Mouse (Mus musculus): ENCODE data around the gene Gatad1.
"Not testable (repeated sequence)": the region's sequence is repeated elsewhere in the genome, so short reads cannot be mapped to it uniquely, and the experiment has no call there.

Gene Gatad1

DNA sequence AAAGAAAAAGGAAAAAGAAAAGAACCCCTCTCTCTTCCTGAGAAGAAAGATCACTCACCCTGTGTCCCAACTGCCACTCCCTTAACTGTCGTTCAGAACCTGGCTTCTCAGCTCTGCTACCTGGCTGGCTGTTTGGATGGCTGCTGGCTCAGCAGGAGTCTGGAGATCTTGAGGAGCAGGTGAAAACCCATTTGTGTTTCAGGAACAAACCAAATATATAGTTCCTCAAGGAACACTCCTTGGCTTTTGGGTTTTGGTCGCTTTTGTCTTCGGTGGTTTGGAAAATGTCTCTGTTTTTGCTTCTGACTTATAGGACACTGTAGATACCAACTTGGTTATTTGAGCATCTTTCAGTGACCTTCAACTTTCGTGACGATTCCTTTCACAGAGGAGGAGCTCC, at the start of gene Gatad1:
TSS of gene Gatad1 (minus strand) at position 101 of the 400 bp plus-strand sequence.
- no peak for DNase-seq

DNA sequence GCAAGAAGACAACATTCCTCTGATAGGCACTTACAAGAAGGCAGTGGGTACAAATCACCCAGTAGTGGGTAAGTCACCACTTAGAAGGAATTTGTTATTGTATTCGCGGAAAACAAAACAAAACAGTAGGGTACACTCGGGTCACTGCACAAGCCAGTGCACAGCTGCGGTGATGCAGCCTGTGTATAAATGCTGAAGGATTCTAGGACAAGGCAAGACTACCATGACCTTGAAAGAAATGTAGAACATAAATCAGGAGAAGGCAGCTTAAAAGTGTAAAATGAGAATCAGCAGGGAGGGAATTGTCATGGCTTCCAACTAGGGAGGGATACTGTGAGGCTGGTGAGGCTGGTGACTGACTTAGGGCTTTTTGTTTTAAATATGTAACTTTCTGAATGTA, 45.2 kb upstream of the Gatad1 start:
- no peak for DNase-seq

DNA sequence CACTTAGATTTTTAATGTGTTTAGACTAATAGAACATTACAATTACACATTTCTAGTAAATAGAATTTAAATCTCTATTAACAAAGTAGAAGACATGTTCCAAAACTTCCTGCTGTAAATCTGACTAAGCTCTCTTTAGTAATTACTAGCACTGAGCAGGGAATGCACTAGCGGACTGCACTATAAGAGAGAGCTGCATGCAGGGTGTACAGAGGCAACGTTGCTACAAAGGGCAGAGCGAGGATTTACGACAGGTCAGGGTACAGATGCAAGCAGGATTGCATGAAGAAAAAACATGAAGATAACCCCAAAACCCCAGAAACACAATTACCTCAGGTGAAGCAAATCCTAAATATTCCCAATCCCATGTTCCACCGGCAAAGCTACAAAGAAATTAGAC, 43.0 kb upstream of the Gatad1 start:
- no peak for DNase-seq

DNA sequence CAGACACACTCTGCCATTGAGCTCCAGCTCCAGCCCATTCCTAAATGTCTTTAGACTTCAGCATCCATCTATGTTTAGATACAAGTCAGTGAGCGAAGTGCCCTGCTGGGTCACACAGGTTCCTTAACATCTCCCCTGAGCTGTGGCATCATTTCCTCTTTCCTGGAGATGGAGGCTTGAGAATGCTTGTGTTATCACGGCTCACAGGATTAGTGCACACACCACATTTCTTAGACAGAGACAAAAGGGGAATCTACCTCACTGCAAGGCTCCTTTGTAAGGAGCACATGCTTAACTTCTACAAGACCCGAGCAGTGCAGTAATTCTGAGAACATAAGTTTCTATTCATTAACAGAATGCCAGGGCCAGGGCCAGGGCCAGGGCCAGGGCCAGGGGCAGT, 39.0 kb upstream of the Gatad1 start:
- DNase-seq = no peak

DNA sequence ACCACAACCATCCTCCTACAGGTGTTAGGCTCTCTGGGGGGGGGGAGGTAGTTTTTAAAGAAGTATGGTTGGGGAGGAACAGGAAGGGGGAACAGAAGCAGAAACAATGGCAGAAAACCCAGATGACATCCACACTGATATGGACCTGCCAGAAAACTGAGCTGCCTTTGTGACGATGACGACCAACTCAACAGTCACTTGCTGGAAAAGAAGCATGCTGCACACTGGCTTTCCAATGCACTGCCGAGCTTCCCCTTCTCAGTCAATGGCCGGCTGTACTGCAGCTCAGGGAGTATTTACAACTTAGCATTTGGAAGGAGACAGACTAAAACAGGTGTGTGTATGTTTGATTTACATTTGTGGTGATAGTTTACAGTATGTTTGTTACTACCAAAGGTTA, 38.2 kb upstream of the Gatad1 start:
- no peak for DNase-seq

DNA sequence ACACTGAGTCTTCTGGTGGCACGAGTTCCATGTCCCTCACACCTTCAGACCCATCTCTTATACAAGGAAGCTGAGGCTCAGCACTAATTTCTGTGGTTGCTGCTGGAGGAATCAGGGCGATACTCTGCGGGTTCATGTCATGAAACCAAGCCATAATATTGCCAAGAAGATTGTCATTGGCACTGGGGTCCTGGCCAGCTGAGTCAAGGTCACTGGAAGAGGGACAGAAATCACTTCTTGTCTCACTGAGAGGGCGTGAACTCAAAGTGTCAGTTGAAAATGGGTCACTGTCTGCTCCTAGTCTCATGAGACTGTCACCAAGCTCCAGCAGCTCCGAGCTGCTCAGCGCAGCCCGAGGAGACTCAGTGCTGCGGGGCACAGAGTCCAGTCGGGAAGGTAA, 36.0 kb upstream of the Gatad1 start:
- DNase-seq = no peak

DNA sequence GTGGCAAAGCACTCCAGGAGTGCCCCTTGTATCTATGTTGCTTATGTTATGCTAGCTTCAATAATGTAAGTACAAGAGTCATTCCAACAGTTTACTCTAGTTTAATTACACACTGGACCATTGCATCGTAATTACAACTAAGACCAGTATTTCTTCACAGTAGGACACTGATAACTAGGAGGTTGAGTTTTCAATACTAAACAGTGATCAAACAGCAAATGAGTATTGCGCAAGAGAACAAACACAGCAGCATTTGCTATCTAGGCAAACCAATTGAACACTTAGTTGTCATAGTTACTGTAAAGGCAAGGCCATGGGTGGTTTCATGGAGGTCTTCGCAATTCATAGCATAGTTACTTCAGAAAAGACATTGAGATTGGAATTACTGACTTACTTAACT, 34.3 kb upstream of the Gatad1 start:
- no peak for DNase-seq

DNA sequence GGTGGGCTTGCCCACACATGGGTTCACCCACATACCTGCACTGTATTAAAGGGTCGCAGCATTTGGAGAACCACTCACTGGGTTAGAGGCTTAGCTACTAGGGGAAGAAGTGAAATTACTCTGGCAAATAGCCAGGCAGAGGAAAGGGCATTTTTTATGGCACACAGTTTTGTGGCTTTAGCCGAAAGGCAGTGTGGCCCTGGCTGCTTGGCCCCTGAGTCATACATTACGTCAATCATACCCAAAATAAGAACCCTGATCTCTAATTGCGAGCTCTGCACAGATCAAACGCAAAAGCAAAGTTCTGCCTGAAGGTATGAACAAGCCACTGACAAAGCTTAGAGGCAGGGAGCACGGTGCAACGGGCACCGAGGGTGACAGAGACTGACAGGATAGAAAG, 31.3 kb upstream of the Gatad1 start:
- DNase-seq = no peak

DNA sequence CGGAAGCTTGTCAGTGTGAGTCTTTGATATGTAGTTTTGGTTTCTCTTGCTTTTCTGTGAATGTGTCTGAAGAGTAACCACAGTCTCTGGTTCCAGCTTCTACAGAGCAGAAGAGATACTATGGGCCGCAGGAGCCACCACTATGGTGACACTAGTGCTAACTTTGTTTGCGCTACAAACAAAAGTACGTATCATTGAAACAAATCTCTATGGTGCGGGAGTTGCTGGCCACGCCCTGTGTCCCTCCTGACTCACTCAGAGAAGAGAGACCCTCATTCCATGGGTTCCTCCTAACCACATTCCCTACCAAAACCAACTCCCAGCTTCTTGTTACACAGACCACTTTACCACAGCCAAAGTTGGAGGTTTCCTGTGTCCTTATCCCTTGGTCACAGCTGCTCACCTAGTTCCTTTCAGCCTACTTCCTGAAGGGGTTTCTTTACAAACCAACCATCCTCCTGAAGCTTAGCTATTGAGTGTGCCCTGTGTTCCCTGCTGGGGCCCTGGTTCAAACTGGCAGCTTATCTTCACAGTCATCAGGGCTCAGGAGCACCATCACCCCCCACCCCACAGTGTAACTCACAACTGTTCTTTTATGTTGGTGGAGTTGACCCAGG, 13.1 kb upstream of the Gatad1 start:
- DNase-seq = peak; percentile 11

DNA sequence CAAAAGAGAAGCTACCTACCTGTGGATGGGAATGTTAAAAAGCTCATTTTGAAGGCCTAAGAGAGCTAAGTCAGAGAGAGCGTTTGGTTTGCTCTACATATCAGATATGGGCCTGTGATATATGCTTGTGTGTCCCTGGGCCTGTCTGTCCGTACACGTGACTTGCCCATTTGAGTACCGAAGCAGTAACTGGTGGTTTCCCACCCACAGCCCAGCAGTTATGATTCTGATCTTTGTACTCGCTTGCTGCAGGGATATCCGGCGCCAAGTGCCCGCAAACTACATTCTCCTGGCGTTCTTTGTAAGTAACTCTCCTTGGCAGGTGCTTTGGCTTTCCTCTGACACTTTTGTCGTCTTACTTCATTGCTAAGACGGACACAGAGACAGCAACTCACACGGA, 9.6 kb upstream of the Gatad1 start:
- peak; percentile 45 for DNase-seq

DNA sequence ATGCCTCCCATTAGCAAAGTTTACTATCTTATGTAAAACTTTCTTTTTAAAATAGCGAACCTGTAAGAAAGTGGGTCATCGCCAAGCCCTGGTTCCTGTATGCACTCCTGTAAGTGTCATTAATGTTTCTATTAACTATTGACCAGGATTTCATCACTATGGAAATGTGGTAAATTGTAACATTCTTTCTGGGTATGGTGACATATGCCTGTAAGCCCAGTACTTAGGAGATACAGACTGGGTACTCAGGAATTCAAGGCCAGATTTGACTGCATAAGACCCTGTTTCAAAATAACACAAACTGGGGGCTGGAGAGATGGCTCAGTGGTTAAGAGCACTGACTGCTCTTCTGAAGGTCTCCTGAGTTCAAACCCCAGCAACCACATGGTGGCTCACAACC, 8.2 kb upstream of the Gatad1 start:
- no peak for DNase-seq

DNA sequence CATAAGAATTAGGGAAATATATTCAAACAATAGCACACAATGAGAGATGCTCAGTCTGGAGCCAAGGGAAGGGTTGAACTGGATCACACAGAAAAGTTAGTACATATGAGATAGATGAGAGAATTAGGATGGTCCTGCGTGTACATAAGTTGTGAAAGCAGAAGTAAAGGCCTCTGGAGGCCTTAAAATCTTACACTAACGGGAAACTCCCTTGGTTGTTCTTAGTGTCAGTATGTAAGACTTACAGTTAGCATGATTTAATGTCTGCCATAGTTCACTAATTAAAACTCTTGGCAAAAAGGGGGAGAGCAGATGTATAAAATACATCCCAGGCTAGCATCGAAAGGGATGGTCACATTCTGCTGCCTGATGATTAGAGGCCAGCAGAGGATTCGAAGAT, 3.2 kb downstream of the Gatad1 start:
- no peak for DNase-seq

DNA sequence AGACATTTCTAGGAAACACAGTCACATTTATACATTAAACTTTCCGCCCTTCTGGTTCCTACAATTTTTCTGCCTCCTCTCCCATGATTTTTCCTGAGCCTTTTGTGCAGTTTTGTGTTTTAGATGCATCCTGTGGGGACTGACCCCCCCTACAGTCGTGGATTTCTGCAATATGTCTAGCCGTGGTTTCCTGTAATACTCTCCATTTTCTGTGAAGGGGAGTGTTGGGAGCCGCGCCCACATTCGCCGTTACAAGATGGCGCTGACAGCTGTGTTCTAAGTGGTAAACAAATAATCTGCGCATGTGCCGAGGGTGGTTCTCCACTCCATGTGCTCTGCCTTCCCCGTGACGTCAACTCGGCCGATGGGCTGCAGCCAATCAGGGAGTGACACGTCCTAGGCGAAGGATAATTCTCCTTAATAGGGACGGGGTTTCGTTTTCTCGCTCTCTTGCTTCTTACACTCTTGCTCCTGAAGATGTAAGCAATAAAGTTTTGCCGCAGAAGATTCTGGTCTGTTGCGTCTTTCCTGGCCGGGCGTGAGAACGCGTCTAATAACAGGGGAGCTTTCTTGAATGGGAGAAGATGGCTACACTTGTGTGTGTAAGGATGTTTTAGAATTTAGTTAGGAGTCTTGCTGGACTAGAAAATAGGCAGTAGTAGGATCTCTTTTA, 3.9 kb downstream of the Gatad1 start:
- DNase-seq = not testable (repeated sequence)

DNA sequence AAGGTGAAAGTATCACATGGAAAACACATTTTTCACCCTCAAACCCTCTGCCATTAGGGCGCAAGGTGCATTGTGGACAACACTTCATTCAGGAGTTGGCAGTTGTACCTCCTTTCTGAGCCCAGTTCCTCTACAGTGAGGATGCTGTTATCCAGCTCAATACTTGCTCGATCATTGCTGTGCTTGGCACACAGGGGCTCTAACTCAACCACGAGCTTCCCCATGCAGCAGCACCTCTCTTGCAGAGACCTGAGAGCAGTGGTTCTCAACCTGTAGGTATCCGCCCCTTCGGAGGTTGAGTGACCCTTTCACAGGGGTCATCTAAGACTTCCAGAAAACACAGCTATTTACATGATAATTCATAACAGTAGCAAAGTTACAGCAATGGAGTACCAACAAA, 5.4 kb downstream of the Gatad1 start:
- no peak for DNase-seq

DNA sequence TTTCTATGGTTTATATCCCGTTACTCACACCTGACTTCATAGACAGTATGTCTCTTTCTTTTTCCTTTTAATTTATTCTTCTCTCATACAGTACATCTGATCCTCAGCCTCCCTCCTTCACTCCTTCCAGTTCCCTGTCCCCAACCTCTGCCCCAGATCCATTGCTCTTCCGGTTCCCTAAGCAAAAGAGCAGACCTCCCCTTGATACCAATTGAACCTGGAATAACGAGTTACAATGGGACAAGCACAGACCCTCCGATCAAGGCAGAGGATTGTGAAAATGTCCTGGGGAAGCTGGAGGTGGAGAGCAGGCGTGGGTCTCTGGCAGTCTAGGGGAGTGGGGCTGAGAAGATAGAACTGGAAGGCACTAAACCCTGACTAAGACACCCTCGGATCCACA, 6.1 kb downstream of the Gatad1 start, which contains the start of gene Tmbim7:
TSS of gene Tmbim7 (plus strand) at position 301 of the 400 bp plus-strand sequence.
- no peak for DNase-seq

DNA sequence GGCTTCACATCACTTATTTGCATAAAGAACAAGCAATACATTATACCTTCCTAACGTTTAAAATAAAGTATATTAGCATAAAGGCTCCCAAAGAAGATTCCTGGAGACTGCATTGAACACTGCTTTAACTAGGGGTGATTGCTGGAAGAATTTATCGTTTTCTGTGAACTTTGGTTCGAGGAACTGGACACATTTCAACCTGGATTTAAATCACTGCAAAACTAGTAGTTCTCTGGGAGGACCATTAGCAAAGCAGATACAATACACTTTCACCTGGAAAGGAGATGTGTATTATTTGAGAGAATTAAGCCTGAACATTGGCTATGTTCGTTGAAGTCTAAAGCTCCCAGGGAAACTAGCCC, 8.2 kb downstream of the Gatad1 start:
- DNase-seq = no peak

DNA sequence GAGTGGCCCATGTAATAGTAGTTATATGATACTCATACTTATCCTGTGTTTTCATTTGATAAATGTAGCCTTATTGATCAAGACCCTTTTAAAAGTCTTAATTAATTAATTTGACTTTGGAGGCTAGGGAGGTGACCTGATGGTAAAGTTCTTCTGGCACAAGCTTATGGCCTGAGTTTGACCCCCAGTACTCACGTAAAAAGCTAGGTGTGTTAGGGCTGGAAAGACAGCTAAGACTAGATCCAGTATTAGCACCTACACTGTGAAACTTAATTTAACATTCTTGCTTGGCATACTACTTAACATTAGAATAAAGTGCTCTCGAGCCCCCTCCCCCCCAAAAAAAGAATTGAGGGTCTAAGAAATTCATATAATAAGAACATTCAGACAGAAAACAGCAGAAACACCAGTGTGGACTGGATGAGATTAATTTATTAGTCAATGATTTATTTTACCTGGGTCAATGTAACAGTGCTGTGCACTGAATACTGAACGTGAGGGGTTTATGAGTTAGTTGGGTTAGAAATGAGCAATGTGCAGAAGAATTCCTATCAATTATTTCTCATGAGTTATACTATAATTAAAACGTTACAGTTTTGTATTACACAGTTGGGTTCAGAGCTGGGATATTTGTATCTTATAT, 8.7 kb downstream of the Gatad1 start:
- no peak for DNase-seq

DNA sequence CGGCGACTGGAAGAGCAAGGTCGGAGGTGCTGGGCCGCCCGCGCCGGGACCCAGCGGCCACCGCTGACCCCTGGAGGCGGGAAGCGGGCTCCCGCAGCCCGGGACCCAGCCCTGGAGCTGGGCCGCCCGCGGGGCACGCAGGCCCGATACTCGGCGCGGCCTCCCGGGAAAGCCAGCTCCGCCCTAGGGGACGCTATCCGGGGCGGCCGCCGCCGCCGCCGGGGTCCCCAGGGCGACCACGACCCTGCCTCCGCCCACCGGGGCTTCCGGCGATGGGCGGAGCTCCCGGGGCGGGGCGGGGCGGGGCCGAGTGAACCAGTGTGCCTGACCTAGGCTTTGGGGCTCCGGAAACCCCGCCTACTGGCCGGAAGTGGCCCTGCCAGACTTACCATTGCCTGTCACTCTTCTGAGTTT, 9.3 kb downstream of the Gatad1 start:
- peak; percentile 90 for DNase-seq

DNA sequence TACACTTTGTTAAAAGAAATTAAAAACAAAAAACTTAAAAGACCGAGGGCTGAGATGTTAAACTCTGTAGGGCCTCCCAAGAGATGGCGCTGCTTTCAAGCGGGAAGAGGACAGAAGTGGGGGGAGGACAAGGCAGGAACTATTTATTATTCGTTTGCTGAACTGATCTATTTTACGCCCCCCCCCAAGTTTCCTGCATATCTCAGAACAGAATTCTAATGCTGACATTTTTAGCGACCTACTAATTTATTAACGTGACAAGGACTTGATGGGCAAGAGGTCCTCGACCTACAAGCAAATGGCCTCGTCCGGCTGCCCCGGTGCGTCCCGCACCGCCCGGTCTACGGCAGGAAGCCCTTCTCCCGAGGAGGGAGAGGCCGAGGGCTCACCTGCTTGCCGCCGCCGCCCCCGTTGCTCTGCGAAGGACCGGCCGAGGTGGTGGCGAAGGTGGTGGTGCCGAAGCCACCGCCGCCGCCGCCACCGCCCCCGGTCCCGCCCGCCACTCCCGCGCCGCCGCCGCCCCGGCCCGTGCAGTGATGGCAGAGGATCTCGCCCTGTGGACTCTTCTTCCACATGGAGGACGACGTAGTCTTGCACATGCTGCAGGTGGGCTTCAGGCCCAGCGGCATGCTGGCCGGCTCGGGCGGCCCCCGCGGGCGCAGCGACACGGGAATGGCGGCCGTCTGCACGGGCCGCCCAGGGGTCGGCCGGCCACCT, 9.8 kb downstream of the Gatad1 start:
- DNase-seq = peak; percentile 63

DNA sequence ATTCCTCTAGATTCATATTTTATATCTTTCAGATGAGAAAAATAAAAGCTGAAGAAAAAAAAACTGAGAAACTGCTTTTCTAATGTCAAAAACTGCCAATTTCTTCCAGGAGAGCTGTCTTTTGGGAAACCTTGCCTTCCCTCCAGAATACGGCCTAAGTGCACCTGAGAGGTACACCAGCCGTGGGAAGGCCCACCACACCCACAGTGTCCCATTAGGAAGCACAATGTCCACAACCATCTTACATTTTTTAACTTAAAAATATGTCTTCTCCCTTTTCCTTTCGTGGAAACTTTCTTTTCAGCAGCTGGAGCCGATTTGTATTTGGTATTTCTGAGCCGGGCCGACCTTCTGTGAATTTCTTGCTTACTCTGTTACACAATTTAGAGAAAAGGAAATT, 10.4 kb downstream of the Gatad1 start:
- no peak for DNase-seq

DNA sequence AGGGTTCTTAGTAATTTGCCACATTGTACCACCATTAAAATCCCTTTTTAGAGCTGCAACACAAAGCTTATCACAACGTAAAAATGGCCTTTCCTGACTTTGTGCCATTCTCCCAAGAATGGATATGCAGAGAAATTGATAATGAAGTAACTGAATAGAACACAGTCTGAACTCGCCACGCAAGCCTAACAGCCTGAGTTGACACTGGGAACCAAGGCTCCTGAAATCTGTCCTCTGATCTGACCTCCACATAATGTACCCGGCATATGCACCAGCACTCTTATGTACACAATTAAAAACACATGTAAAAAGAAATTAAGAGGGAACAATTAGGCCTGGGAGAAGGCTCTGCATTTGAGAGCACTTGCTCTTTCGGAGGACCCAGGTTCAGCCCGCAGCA, 11.7 kb downstream of the Gatad1 start:
- no peak for DNase-seq

DNA sequence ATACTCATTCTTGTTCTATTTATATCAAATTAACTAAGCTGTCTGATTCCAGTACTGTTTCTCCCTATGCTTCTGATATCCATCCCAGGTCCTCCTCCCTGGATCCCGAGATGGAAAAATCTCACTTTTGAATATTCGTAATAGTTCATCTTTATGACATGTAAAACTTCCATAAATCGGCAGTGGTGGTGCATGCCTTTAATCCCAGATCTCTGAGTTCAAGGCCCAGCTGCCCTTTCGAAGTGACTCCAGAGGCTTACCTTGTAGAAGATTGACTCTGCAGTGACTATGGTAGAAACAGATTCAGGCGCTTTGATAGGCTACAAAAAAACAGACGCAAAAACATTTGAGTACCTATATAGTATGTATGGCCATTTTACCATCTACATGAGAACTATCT, 12.4 kb downstream of the Gatad1 start:
- no peak for DNase-seq

DNA sequence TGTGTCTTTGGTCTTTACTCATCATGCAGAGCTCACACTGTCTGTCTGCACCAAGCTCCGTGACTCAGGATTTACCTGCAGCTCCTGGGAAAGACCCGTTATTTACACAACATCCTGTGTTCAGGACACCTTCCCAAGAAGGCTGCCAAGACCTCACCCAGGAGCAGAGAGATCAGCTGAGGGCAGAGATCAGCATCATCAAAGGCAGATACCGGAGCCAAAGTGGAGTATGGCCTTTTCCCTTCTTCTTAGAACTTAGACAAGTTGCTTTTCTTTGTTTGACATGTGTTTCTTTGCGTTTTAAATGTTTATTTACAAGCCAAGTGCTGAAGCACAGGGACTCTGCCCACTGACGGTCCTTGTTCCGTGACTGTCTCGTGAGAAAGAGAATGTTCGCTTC, 21.7 kb downstream of the Gatad1 start:
- DNase-seq = no peak

DNA sequence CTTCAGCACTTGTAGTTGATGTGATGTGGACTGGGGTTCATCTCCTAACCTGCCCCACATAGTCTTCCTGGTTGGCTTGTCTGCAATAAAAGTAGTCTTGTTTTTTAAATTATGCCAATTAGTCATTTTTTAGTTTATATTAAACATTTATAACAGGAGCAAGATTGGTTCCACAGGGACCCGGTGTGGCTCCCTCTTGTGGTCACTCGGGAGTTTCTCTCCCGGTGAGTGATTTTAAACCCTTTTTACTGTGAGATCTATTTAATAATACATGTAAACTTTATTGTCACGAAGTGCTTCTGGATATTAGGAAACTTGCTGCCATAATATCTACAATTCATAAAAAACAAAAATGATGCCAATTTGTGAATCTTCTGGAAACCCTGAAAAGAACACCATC, 23.0 kb downstream of the Gatad1 start:
- DNase-seq = peak; percentile 11

Measured in thymus, postnatal 25 days (tissue).